Mouse (Mus musculus): Measurements from ENCODE around the gene Ripply1. TPM values are rescaled to one million over a fixed set of nuclear protein-coding genes. Genes with fewer than 3 reads are reported as not detected.
"Not testable (repeated sequence)": the region's sequence is repeated elsewhere in the genome, so short reads cannot be mapped to it uniquely, and the experiment has no call there.

Gene Ripply1
- polyA plus RNA-seq, 1 experiment from 2014 or later = 0.87 TPM

DNA sequence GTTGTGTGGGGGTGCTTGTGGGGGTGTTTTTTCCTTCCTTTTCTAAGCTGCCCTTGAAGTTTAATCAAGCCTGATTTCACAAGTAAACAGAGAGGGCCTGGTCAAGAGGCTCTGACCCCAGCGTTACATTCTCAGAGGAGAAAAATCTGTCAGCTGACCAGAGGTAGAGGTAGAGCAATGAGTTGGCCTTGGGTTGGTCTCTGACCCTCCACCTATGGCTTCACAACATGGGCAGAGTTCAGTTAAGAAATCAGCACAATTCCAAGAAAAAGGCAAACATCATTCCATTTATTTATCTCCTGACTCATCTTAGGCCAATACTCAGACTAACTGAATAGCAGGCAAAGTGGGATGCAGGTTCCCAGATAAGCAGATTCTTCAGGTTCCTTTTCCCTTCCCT is 3.3 kb downstream of the Ripply1 start:
- no peak overlapping the region for H3K4me2 ChIP-seq
- H3K27me3 ChIP-seq = peaks cover 25% of the 10 kb centered on the region; the same call in 1 of the 2 replicates
- ATAC-seq (ENCODE audit: insufficient number of reproducible peaks, low FRiP score, low TSS enrichment, low read depth) = no peak
- no peak overlapping the region for H3K4me3 ChIP-seq
- no peak overlapping the region for H3K27ac ChIP-seq
- H3K36me3 ChIP-seq = no peaks in the 10 kb centered on the region
- H3K9ac ChIP-seq = no peak overlapping the region
- H3K9me3 ChIP-seq = no peaks in the 10 kb centered on the region
- no peaks in the 10 kb centered on the region for H3K4me1 ChIP-seq
- WGBS = 76% methylated on average over 1 of the region's 1 CpGs

DNA sequence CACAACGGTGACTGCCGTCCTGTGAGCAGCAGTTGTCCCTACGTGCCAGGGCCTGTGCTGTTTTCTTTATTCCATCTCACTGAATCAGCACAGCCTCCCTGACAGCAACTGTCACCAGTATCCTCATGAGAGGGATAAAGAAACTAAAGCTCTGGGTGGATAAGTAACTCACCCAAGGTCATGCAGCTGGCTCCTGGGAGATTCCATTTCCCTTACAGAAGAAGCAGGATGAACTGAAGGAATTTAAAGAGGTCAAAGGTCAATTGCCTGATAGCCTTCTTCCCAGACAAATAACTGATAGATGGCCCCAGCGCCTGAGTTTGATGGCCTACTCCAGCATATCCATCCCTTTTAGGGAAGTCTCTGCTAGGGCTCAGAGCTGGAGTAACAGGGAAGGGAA is 4.8 kb downstream of the Ripply1 start:
- Histone ChIP-seq H3K27ac (no peak overlapping the region), H3K36me3 (no peaks in the 10 kb centered on the region), H3K4me3 (no peak overlapping the region), H3K9me3 (no peaks in the 10 kb centered on the region), H3K27me3 (peaks cover 18% of the 10 kb centered on the region; the same call in 1 of the 2 replicates), H3K4me2 (no peak overlapping the region), H3K4me1 (no peaks in the 10 kb centered on the region), H3K9ac (no peak overlapping the region)
- 55% methylated on average over 4 of the region's 4 CpGs for WGBS
- ATAC-seq (ENCODE audit: insufficient number of reproducible peaks, low FRiP score, low TSS enrichment, low read depth) = no peak

DNA sequence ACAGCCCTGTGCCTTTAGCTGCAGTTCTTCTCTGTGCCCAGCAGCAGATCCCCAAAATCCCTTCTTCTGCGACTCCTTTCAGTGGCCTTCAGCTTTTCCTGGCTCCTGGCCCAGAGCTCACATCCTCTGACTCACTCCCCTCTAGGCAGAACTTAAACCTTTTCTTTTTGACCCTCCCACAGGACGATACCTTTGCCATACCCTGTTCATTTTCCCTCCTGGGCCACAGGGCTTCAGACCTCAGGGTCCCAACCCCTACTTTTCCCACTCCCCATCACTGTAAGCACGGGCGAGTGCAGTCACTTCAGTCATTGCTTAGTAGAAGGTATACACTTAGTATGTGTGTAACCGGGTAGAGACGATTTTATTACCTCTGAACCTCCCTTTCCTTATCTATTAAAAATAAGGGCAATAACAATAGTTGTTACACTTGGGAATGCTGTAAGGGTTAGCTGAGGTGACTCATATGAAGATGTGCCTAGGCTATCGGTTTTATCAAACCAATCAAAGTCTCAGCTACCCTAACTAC is 7.0 kb downstream of the Ripply1 start:
- Histone ChIP-seq H3K4me1 (no peaks in the 10 kb centered on the region), H3K27ac (no peak overlapping the region), H3K9me3 (no peaks in the 10 kb centered on the region), H3K36me3 (no peaks in the 10 kb centered on the region), H3K4me3 (no peak overlapping the region), H3K4me2 (no peak overlapping the region), H3K9ac (no peak overlapping the region), H3K27me3 (peaks cover 15% of the 10 kb centered on the region; the same call in 1 of the 2 replicates)
- whole genome bisulfite sequencing = 67% methylated on average over 7 of the region's 7 CpGs
- ATAC-seq (ENCODE audit: insufficient number of reproducible peaks, low FRiP score, low TSS enrichment, low read depth) = no peak

DNA sequence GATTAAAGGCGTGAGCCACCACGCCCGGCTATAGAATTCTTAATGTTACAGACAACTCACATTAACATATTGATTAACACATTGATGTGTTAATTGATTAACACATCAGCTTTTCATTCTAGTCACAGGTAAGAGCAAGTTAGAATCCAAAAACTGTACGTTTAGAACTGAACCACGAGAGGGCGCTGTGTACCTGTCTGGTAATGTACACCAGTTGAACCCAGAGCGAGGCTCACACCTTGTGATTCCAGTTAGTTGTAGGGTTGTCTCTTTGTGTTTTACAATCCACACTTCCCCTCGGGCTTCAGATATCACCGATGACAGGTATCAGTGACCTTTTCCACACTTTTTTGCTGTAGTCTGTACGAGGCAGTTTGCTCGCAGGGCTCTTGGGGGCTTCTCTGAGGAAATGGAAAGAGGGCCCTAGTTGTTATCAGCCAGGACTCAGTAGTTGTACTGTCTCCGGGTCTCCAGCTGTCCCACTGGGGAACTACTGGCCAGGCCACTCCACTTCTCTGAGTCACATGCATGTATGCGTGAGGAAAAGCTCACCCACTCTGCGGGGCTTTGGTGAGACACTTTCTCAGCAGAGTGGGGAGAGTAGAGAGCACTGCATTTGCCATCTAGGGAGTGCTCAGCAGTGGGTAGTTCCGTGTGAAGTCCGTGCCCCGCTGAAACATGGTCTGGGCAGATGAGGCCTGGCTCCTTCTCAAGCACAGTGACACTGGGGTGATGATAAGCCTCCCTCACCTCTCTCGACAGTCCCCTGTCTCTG is 7.7 kb downstream of the Ripply1 start:
- Histone ChIP-seq H3K4me3 (no peak overlapping the region), H3K4me1 (no peaks in the 10 kb centered on the region), H3K27ac (no peak overlapping the region), H3K36me3 (no peaks in the 10 kb centered on the region), H3K9ac (no peak overlapping the region), H3K9me3 (no peaks in the 10 kb centered on the region), H3K27me3 (peaks cover 12% of the 10 kb centered on the region; the same call in 1 of the 2 replicates), H3K4me2 (no peak overlapping the region)
- WGBS = 36% methylated on average over 18 of the region's 18 CpGs
- ATAC-seq (ENCODE audit: insufficient number of reproducible peaks, low FRiP score, low TSS enrichment, low read depth) = no peak

DNA sequence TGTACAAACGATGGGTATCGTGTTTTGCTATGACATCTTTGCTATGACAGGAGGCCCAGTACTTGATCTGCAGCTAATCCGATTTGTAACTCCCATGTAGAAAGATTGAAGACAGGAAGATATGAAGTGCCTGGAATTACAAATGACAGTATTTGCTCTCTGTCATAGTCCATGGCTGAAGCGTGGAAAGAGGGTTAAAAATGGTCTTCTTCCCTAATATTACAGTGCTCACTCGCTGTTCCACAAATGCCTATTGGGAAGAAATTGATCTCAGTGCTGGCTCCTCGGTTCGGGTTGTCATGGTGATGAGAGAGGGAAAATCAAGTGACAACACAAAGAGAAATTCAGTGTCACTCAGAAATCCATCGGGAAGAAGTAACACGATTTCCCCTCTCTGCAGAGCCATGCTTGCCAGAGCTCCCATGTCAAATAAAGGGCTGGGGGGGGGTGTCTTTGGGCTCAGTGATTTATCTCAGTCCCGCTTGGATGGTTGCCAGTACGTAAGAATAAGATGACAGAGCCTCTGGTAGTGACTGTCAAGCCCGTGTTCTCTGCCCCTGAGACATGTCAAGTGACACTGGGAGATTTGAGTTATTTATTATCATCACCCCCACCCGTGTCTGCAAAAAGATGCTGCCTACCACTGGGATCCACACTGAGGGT is 12.0 kb downstream of the Ripply1 start:
- H3K27me3 ChIP-seq = peaks cover 12% of the 10 kb centered on the region; the same call in 1 of the 2 replicates

DNA sequence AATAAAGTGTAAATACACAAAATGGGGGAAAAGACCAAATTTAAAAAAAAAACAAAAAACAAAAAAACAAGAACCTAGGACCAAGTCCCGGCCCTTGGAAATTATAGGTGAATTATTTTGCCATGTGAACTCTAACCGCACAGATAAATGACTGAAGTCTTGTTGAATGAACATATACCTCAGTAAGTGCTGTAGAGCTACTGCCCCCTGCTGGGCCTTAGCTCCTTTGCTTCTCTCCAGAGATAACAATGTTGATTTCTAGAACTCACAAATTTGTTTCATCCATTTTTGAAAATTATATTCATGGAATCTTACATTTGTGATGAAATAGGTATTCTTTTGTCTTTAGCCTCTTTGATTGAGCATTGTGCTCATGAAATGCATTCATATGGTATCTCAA is 19.6 kb downstream of the Ripply1 start:
- Histone ChIP-seq H3K36me3 (no peaks in the 10 kb centered on the region), H3K9me3 (no peaks in the 10 kb centered on the region), H3K4me1 (no peaks in the 10 kb centered on the region), H3K4me2 (no peak overlapping the region), H3K27me3 (no peaks in the 10 kb centered on the region), H3K4me3 (no peak overlapping the region), H3K27ac (no peak overlapping the region), H3K9ac (no peak overlapping the region)
- 78% methylated on average over 2 of the region's 2 CpGs for WGBS
- no peak for ATAC-seq (ENCODE audit: insufficient number of reproducible peaks, low FRiP score, low TSS enrichment, low read depth)

More for the DNA sequence above, 12.0 kb downstream of the Ripply1 start:
- Histone ChIP-seq H3K9me3 (no peaks in the 10 kb centered on the region), H3K27ac (no peak overlapping the region), H3K4me1 (no peaks in the 10 kb centered on the region), H3K4me2 (no peak overlapping the region), H3K4me3 (no peak overlapping the region), H3K36me3 (no peaks in the 10 kb centered on the region), H3K9ac (no peak overlapping the region)
- 75% methylated on average over 13 of the region's 13 CpGs for WGBS
- no peak for ATAC-seq (ENCODE audit: insufficient number of reproducible peaks, low FRiP score, low TSS enrichment, low read depth)

DNA sequence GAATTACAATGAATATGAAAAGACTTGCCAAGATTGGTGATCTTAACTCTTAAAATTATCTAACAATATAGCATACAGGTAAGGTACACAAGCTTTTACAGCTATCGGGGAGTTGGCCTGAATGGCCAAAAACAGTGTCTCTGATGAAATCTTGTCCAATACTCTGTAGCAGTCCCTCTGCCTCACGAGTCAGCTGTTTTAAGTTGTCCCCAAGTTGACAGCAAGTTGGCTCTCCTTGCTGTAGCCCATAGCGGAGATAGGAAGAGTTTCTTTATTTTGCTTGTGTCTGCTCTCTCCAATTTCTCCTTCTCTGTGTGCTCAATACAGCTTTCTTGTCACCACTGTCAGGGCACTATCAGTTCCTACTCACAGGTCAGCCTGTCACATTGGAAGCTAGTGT is 23.5 kb downstream of the Ripply1 start:
- not testable (repeated sequence) for H3K4me1 ChIP-seq; H3K9me3 ChIP-seq; H3K27ac ChIP-seq; ATAC-seq (ENCODE audit: insufficient number of reproducible peaks, low FRiP score, low TSS enrichment, low read depth); H3K27me3 ChIP-seq; H3K9ac ChIP-seq; H3K36me3 ChIP-seq; H3K4me2 ChIP-seq; H3K4me3 ChIP-seq
- 80% methylated on average over 3 of the region's 3 CpGs for WGBS

DNA sequence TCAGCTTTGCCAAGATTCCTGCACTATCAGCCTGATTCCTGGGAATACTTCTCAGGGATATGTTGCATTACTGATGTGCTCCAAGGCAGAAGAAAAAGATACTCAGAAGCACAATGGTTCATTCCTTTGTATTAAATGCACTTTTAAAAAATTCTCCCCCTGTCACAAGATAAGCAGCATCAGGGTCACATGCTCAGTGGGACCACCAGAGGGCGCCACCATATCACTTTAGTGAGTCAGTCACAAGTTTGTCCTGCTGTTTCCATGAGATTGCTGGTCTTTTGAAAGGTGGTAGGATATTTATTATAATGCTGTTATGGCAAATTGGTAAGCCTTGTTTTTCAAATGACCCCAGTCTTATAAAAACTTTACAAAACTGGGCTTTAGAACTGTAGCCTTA is 30.3 kb downstream of the Ripply1 start:
- ATAC-seq (ENCODE audit: insufficient number of reproducible peaks, low FRiP score, low TSS enrichment, low read depth) = no peak
- Histone ChIP-seq H3K9me3 (no peaks in the 10 kb centered on the region), H3K4me2 (no peak overlapping the region), H3K27me3 (no peaks in the 10 kb centered on the region), H3K27ac (no peak overlapping the region), H3K4me1 (no peaks in the 10 kb centered on the region), H3K36me3 (0 out of 2 replicates have a peak, but pooled peaks cover 4% of the 10 kb centered on the region), H3K9ac (no peak overlapping the region), H3K4me3 (no peak overlapping the region)
- 4% methylated on average over 1 of the region's 1 CpGs for WGBS

DNA sequence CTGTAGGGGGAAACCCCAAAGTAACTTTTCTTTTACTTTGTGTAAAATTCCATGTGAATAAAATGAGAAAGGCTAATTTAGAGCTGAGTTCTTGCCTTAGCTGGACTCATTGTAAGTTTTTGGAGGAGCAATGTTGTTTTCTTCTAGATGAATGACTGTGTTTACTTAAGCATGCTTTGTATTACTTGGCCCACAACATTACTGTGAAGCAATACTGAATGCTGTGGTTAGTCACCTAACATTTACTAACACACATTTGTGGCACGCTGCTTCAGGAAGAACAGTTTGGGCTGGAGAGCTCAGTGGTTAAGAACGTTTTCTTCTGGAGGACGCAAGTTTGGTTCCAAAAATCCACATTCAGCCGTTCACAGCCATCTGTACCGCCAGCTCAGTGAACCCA is 45.1 kb downstream of the Ripply1 start:
- no peak for ATAC-seq (ENCODE audit: insufficient number of reproducible peaks, low FRiP score, low TSS enrichment, low read depth)
- H3K36me3 ChIP-seq = no peaks in the 10 kb centered on the region
- no peak overlapping the region for H3K4me3 ChIP-seq
- no peak overlapping the region for H3K27ac ChIP-seq
- no peaks in the 10 kb centered on the region for H3K9me3 ChIP-seq
- no peak overlapping the region for H3K9ac ChIP-seq
- H3K4me2 ChIP-seq = no peak overlapping the region
- H3K27me3 ChIP-seq = no peaks in the 10 kb centered on the region
- H3K4me1 ChIP-seq = no peaks in the 10 kb centered on the region
- WGBS = 82% methylated on average over 5 of the region's 5 CpGs

DNA sequence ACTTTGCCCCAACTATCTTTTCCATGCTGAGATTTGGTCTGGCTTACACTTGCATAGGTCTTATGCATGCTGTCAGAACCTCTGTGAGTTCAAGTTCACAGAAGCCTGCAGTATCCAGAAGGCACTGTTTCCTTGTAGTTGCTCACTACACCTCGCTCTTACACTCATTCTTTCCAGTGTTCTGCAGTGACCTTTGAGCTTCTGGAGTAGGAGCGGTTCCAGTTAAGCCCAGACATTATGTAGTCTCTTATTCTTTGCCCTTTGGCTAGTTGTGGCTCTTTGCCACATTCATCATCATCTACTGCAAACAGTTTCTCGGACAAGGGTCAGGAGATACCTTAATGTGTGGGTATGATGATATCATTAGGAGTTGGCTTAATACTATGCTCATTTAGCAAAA is 51.6 kb downstream of the Ripply1 start:
- H3K36me3 ChIP-seq = no peaks in the 10 kb centered on the region; the same call in 1 of the 2 replicates
- H3K4me1 ChIP-seq = no peaks in the 10 kb centered on the region
- ATAC-seq (ENCODE audit: insufficient number of reproducible peaks, low FRiP score, low TSS enrichment, low read depth) = no peak
- WGBS = 78% methylated on average over 3 of the region's 3 CpGs
- no peak overlapping the region for H3K9ac ChIP-seq
- no peak overlapping the region for H3K27ac ChIP-seq
- H3K27me3 ChIP-seq = peaks cover 2% of the 10 kb centered on the region; the same call in 1 of the 2 replicates
- H3K9me3 ChIP-seq = no peaks in the 10 kb centered on the region
- H3K4me2 ChIP-seq = no peak overlapping the region
- H3K4me3 ChIP-seq = no peak overlapping the region

All from limb, embryonic 15.5 days (tissue).